Mouse (Mus musculus) brain, adult 10 weeks (tissue): ENCODE measurements around the gene Gm28510. TPM values are rescaled to one million over a fixed set of nuclear protein-coding genes. Genes with fewer than 3 reads are reported as not detected.

ENCODE experiments used
- polyA plus RNA-seq: library from polyadenylated mRNA; stranded (reverse); fragments of 350-450 nt; fragmentation: Illumina TruSeq; extraction: RNeasy Lipid Tissue Mini Kit (QIAGEN cat#74804); gene quantifications from one replicate; pipeline ENCODE4 v1.2.3, GENCODE M21; 2015; ENCODE audit warnings: low read depth, low replicate concordance

Gene Gm28510
- polyA plus RNA-seq: not detected

DNA sequence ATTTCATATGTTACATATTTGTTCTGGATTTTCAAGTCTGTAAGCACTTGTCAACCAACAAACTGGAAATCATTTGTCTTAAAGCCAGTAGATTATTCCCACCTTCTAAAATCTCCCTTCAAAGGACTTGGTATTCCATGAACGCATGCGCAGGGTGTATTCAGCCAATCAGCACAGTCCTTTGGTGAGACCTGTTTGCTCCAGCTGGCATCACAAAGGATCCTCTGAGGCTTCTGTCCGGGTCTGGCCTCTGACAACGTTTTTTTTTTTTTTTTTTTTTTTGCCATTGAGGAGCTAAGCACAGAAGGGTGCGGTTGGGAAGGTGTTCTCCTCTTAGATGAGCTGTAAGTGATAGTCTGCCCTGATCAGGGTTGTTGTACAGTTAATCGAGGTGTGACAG lies at the start of gene Gm28510:
Gene Gm28510, plus strand, starts transcription at position 301 of the 400 bp plus-strand sequence.

Other genes with a start within 250 kb of the Gm28510 start
- gene Gm20834, start 88.1 kb upstream of the Gm28510 start, polyA plus RNA-seq: not detected
- gene Gm20737, start 123.3 kb downstream of the Gm28510 start, polyA plus RNA-seq: not detected
- not detected for gene Gm21775, start 140.7 kb downstream of the Gm28510 start, polyA plus RNA-seq
- gene Gm21900, start 203.6 kb downstream of the Gm28510 start, polyA plus RNA-seq: not detected